Mouse (Mus musculus): Measurements from ENCODE around the gene Csnk1g2. TPM values are rescaled to one million over a fixed set of nuclear protein-coding genes. Genes with fewer than 3 reads are reported as not detected.

Gene Csnk1g2
- polyA plus RNA-seq, 1 experiment = 75.2 TPM

DNA sequence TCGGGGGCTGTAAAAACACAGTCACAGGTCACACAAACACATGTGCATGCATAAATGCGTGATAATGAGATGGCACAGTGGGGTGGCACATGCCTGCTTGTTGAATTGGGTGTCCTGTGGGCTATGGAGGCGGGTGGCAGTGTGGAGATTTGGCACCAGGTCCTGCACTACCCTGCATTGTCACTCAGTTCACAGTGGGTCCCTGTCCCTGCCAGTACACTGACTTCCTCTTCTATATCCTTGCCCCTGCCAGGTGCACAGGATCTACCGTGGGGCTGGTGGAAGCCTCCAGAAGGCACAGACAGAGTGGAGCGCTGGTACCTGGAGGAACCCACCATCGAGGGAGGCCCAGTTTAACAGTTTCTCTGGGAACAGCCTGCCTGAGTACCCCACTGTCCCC, 8.3 kb upstream of the Csnk1g2 start:
- 57% methylated on average over 6 of the region's 6 CpGs for WGBS
- Histone ChIP-seq H3K27ac (ENCODE audit: control insufficient read depth, insufficient read depth, low read depth, low read length, poor library complexity) (no peak overlapping the region), H3K4me3 (replicated peaks; ENCODE audit: control insufficient read depth, low read depth, low read length) (no peak overlapping the region), H3K4me1 (ENCODE audit: control insufficient read depth, insufficient read depth, low read length) (peaks cover 7% of the 10 kb centered on the region; the same call in 1 of the 2 replicates)
- no peak for TF ChIP-seq CTCF (IDR thresholded peaks at IDR 0.05; ENCODE audit: control insufficient read depth, insufficient read depth, low read length)
- TF ChIP-seq POLR2A (IDR thresholded peaks at IDR 0.05; ENCODE audit: borderline replicate concordance, control insufficient read depth, low read depth, low read length) = no peak

DNA sequence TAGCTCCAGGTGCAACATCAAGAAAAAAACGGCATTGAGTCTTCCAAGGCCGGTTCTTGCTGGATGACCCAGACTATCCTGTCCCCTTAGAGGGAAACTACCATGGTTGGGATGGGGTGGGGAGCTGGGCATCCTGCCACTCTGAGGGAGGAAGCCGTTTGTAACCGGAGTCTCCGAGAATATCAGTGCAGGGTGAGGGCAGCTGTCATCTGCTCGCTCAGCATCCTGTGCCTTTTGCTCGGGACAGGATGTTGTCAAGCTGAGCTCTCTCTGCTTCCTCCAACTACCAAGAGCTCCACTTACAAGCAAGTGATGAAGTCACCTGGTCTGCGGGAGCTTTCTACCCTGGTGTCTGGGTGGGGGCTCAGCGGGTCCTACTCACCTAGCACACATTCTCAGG, 4.5 kb upstream of the Csnk1g2 start:
- no peaks in the 10 kb centered on the region; the same call in 1 of the 2 replicates for H3K4me1 ChIP-seq (ENCODE audit: control insufficient read depth, insufficient read depth, low read length)
- 11% methylated on average over 9 of the region's 9 CpGs for WGBS

DNA sequence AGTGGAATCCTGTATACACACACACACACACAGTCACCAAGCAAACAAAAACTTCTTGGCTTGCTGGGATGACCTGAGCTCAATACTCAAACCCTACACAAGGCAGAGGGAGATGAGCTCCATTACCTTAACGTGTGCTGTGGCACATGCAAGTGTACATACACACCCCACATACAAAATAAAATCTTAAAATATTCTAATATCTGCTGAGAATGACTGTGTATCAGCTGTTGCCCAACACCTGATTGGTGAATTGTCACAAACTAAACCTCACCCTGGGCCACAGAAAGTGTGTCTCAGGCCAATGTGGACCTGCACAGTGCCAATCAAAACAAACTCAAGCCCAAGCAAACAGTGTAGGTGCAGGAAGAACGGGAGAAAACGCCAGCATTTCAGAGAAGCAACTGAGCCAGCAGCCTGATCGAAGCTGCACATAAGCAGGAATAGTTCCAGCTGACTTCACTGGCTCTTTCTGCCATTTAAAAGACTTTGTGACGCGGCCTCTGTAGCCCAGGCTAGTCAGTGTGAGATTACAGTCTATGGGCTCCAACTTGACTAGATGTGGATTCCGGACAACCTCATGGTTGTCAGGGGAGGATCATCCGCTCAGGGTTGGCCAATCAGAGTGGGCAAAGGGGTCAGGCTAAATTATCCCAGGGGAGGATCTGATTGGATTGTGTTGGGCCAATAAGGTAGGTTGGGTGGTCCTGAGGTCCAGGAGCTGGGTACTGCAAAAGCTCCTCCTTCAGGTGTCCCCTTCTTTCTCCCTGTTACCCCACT, 3.0 kb upstream of the Csnk1g2 start:
- 86% methylated on average over 8 of the region's 8 CpGs for WGBS

More for the DNA sequence above, 4.5 kb upstream of the Csnk1g2 start:
- TF ChIP-seq POLR2A (IDR thresholded peaks at IDR 0.05; ENCODE audit: borderline replicate concordance, control insufficient read depth, low read depth, low read length) (no peak), CTCF (IDR thresholded peaks at IDR 0.05; ENCODE audit: control insufficient read depth, insufficient read depth, low read length) (no peak)
- Histone ChIP-seq H3K27ac (ENCODE audit: control insufficient read depth, insufficient read depth, low read depth, low read length, poor library complexity) (peak overlapping the region; percentile 42; the same call in 1 of the 2 replicates), H3K4me3 (replicated peaks; ENCODE audit: control insufficient read depth, low read depth, low read length) (no peak overlapping the region)

DNA sequence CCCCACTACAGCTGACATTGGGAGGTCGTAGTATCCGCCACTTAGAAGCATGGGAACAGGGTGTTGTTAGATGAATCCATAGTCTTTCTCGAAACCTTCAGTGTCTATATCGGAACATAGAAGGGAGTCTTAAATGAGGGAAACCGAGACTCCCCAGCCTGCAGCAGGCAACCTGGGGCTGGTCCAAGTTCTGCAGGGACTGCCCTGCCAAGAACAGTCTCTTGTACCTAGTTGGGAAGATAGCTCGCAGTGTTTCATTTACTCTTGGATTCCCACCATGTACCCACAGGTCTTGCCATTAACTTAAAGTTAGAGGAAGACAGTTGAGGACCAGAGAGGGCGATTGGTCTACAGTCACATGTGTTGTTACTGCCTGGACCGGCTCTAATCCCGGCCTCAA, 2.3 kb upstream of the Csnk1g2 start:
- Histone ChIP-seq H3K27ac (ENCODE audit: control insufficient read depth, insufficient read depth, low read depth, low read length, poor library complexity) (no peak overlapping the region), H3K4me1 (ENCODE audit: control insufficient read depth, insufficient read depth, low read length) (peaks cover 4% of the 10 kb centered on the region), H3K4me3 (replicated peaks; ENCODE audit: control insufficient read depth, low read depth, low read length) (no peak overlapping the region)
- WGBS = 93% methylated on average over 9 of the region's 9 CpGs
- TF ChIP-seq POLR2A (IDR thresholded peaks at IDR 0.05; ENCODE audit: borderline replicate concordance, control insufficient read depth, low read depth, low read length) = no peak
- TF ChIP-seq CTCF (IDR thresholded peaks at IDR 0.05; ENCODE audit: control insufficient read depth, insufficient read depth, low read length) = no peak

More for the DNA sequence above, 3.0 kb upstream of the Csnk1g2 start:
- Histone ChIP-seq H3K27ac (ENCODE audit: control insufficient read depth, insufficient read depth, low read depth, low read length, poor library complexity) (no peak overlapping the region), H3K4me3 (replicated peaks; ENCODE audit: control insufficient read depth, low read depth, low read length) (no peak overlapping the region), H3K4me1 (ENCODE audit: control insufficient read depth, insufficient read depth, low read length) (peaks cover 4% of the 10 kb centered on the region)
- no peak for TF ChIP-seq POLR2A (IDR thresholded peaks at IDR 0.05; ENCODE audit: borderline replicate concordance, control insufficient read depth, low read depth, low read length)
- TF ChIP-seq CTCF (IDR thresholded peaks at IDR 0.05; ENCODE audit: control insufficient read depth, insufficient read depth, low read length) = no peak

DNA sequence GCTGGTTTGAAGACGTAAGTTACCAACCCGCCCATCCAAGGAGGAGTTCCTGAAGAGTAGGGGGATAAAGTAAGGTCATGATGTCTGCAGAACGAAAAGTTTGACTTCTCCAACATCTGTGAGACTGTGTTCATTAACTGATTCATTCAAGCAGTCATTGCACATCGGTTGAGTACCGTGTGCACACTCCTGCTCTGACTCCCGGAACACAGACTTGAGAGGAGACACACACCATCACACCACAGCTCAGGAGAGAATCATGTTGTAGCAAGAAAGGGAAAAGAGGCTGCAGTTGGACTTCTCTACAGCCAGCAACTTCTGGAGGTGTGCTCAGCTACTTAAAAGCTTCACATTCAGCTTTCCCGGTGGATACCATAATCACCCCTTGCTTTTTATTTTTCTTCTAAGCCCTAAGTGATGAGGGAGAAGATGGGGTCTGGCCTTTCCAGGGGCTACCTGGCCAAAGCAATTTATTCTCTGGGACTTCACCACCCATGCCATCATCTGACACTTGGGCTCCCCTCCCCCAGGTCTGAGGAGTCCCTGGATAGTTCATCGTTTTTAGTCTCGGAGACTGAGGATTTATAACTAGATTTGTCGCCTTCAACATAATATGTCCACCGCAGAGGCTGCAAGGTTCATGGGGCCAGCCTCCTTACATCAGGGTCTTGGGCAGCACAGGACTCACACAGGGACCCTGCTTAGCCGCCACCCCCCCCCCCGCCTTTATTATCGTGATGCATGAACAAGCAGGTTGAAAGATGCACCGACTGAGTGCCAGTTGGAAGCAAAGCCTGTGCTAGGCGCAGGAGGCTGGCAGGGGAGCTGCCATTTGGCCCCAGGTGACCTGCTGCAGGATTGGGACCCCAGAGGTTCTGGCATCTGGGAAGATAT, 1.6 kb upstream of the Csnk1g2 start:
- peaks cover 4% of the 10 kb centered on the region for H3K4me1 ChIP-seq (ENCODE audit: control insufficient read depth, insufficient read depth, low read length)

DNA sequence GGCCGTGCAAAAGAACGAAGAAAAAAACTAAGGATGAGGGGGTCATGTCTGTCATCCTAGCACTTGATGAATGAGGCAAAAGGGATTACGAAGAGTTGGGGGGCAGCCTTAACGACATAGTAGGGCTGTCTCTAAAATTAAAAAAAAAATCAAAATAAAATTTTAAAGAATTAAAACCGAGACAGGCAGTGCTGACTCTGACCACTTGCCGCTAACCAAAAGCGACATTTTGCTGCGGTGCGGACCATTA, 1.0 kb upstream of the Csnk1g2 start:
- Histone ChIP-seq H3K27ac (ENCODE audit: control insufficient read depth, insufficient read depth, low read depth, low read length, poor library complexity) (peak overlapping the region; percentile 95), H3K4me1 (ENCODE audit: control insufficient read depth, insufficient read depth, low read length) (peaks cover 4% of the 10 kb centered on the region), H3K4me3 (replicated peaks; ENCODE audit: control insufficient read depth, low read depth, low read length) (peak overlapping the region; percentile 76)
- WGBS = 1% methylated on average over 9 of the region's 9 CpGs
- TF ChIP-seq POLR2A (IDR thresholded peaks at IDR 0.05; ENCODE audit: borderline replicate concordance, control insufficient read depth, low read depth, low read length) = no peak
- no peak for TF ChIP-seq CTCF (IDR thresholded peaks at IDR 0.05; ENCODE audit: control insufficient read depth, insufficient read depth, low read length)

More for the DNA sequence above, 1.6 kb upstream of the Csnk1g2 start:
- H3K27ac ChIP-seq (ENCODE audit: control insufficient read depth, insufficient read depth, low read depth, low read length, poor library complexity) = peak overlapping the region; percentile 95
- 64% methylated on average over 16 of the region's 16 CpGs for WGBS
- H3K4me3 ChIP-seq (replicated peaks; ENCODE audit: control insufficient read depth, low read depth, low read length) = peak overlapping the region; percentile 26
- TF ChIP-seq POLR2A (IDR thresholded peaks at IDR 0.05; ENCODE audit: borderline replicate concordance, control insufficient read depth, low read depth, low read length) (no peak), CTCF (IDR thresholded peaks at IDR 0.05; ENCODE audit: control insufficient read depth, insufficient read depth, low read length) (no peak)

DNA sequence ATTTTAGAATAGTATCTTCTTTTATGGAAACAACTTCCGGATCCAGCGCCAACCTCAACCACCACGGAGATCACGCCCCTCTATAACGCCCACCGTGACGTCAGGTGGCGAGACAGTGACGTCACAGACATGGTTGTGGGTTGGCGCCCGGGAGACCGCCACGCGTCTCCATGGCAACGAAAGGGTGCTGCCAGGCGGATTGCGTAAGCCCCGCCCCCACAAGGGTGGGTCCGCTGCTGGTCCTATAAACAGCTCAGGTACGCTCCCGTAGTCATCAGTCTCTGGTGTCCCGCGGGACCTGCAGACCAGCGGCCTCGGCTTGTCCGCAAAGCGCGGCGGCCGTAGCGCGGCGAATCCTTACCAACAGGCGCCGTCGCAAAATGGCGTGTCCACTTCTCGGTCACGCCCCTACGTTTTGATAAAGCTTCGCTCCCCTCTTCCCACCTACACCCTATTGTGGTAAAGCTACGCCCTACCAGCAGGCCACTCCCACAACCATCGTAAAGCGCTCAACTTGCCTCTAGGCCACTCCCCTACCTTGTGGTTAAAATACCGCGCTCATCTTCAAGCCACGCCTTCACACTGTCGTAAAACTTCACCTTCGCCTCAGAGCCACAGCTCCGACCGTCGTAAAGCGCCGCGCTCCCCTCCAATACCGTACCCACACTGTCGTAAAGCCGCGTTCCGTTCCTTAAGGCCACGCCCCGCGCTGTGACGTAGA, 538 bp upstream of the Csnk1g2 start:
- H3K4me1 ChIP-seq (ENCODE audit: control insufficient read depth, insufficient read depth, low read length) = peaks cover 4% of the 10 kb centered on the region
- peak; percentile 82; the same call in 1 of the 2 replicates for TF ChIP-seq POLR2A (IDR thresholded peaks at IDR 0.05; ENCODE audit: borderline replicate concordance, control insufficient read depth, low read depth, low read length)
- TF ChIP-seq CTCF (IDR thresholded peaks at IDR 0.05; ENCODE audit: control insufficient read depth, insufficient read depth, low read length) = no peak

More for the DNA sequence above, 538 bp upstream of the Csnk1g2 start:
- under 1% methylated on average over 64 of the region's 64 CpGs for WGBS
- peak overlapping the region; percentile 76 for H3K4me3 ChIP-seq (replicated peaks; ENCODE audit: control insufficient read depth, low read depth, low read length)
- peak overlapping the region; percentile 95 for H3K27ac ChIP-seq (ENCODE audit: control insufficient read depth, insufficient read depth, low read depth, low read length, poor library complexity)

All from bone marrow, adult 2 months (tissue).